Mouse (Mus musculus): ENCODE measurements at regions not wholly inside any gene's neighbourhood (a gene's known extent, or its start where the extent isn't known, plus 50 kb on each side); places are given as distances from the start of the nearest gene placed in this dataset.
"Not testable (repeated sequence)": the region's sequence is repeated elsewhere in the genome, so short reads cannot be mapped to it uniquely, and the experiment has no call there.

DNA sequence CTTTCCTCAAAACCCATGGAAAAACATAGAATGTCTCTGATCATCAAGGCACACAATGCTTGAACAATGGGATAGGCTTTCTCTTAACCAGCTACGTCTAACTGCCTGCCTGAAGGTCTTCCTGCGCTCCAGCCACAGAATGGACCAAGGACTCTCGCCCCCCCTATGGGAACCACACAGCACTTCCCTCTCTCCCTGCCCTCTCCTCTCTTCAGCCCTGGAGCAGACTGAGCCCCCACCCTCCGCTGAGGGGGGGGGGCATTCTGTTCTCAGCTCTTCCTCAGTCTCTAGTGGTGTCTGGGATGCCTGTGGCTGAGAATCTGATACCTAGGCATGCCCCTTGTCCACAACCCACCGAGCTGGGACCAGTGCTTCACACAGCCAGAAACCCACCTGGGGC, 222.3 kb upstream of the Cntn5 start:
- Histone ChIP-seq H3K9ac (ENCODE audit: insufficient read depth, low read depth) (no peak overlapping the region), H3K79me2 (replicated peaks; ENCODE audit: control insufficient read depth, extremely low read depth, insufficient read depth, poor library complexity, severe bottlenecking) (no peaks in the 10 kb centered on the region), H3K27me3 (replicated peaks) (no peaks in the 10 kb centered on the region), H3K4me1 (ENCODE audit: control insufficient read depth in 1 of 2, insufficient read depth in 2 of 2) (no peaks in the 10 kb centered on the region), H3K36me3 (replicated peaks in 1 of 2; ENCODE audit: control insufficient read depth in 1 of 2, insufficient read depth in 1 of 2, low read length in 1 of 2) (no peaks in the 10 kb centered on the region), H3K4me2 (ENCODE audit: insufficient read depth, low read depth, poor library complexity, severe bottlenecking) (no peak overlapping the region), H3K9me3 (replicated peaks; ENCODE audit: low read length) (no peaks in the 10 kb centered on the region), H3K4me3 (replicated peaks in 1 of 3; ENCODE audit: low read depth in 2 of 3, low read length in 2 of 3, poor library complexity in 1 of 3) (no peak overlapping the region), H3K27ac (ENCODE audit: insufficient read depth, low read depth) (no peak overlapping the region)
- in situ Hi-C loops (cut with MboI; ENCODE audit: low pct_ligation_motif_present, low pct_unique_long_range_greater_than_20kb, low sequenced_read_pairs): no loop called here
- TF ChIP-seq NELFE (IDR thresholded peaks at IDR 0.05; ENCODE audit: low read depth, low read length): no peak
- TF ChIP-seq ZNF384 (IDR thresholded peaks at IDR 0.05; ENCODE audit: low read depth, low read length): no peak
- no peak for TF ChIP-seq USF1 (IDR thresholded peaks at IDR 0.05; ENCODE audit: low read depth, low read length)
- TF ChIP-seq RCOR1 (conservative IDR thresholded peaks at IDR 0.05; ENCODE audit: low read depth, low read length): no peak
- TF ChIP-seq ETS1 (conservative IDR thresholded peaks at IDR 0.05; ENCODE audit: low read depth, low read length): no peak
- TF ChIP-seq MEF2A (IDR thresholded peaks at IDR 0.05; ENCODE audit: borderline replicate concordance, low read depth, low read length): no peak
- DNase-seq (ENCODE audit: extremely low read depth): no peak
- dilution Hi-C loops (cut with MboI; ENCODE audit: extremely low pct_ligation_motif_present, extremely low pct_unique_long_range_greater_than_20kb, low sequenced_read_pairs): no loop called here

DNA sequence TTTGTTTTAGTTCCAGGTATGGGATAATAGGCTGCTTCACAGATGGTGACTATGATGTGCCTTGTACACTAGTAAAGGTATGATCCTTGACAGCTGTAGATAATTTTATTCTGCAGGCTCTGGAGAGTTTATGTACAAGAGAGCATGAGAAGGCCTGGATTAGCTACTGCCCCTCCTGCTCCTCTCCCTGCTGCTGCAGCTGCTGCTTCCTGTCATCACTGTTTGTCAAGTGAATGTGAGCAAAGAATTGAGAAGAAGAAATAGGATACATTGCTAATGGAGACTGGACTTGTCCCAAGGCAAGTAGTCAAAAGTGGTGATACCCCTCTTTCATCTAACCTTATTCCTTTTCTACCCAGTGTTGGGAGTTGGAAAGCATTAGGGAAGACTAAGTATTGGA, 214.6 kb upstream of the Cntn5 start:
- Histone ChIP-seq H3K4me3 (replicated peaks in 1 of 3; ENCODE audit: low read depth in 2 of 3, low read length in 2 of 3, poor library complexity in 1 of 3) (no peak overlapping the region), H3K27me3 (replicated peaks) (no peaks in the 10 kb centered on the region), H3K27ac (ENCODE audit: insufficient read depth, low read depth) (no peak overlapping the region), H3K79me2 (replicated peaks; ENCODE audit: control insufficient read depth, extremely low read depth, insufficient read depth, poor library complexity, severe bottlenecking) (no peaks in the 10 kb centered on the region), H3K9ac (ENCODE audit: insufficient read depth, low read depth) (no peak overlapping the region), H3K4me2 (ENCODE audit: insufficient read depth, low read depth, poor library complexity, severe bottlenecking) (no peak overlapping the region), H3K36me3 (replicated peaks in 1 of 2; ENCODE audit: control insufficient read depth in 1 of 2, insufficient read depth in 1 of 2, low read length in 1 of 2) (no peaks in the 10 kb centered on the region), H3K4me1 (ENCODE audit: control insufficient read depth in 1 of 2, insufficient read depth in 2 of 2) (no peaks in the 10 kb centered on the region), H3K9me3 (replicated peaks; ENCODE audit: low read length) (no peaks in the 10 kb centered on the region)
- no peak for DNase-seq (ENCODE audit: extremely low read depth)
- in situ Hi-C loops (cut with MboI; ENCODE audit: low pct_ligation_motif_present, low pct_unique_long_range_greater_than_20kb, low sequenced_read_pairs) (no loop called here), dilution Hi-C loops (cut with MboI; ENCODE audit: extremely low pct_ligation_motif_present, extremely low pct_unique_long_range_greater_than_20kb, low sequenced_read_pairs) (no loop called here)
- TF ChIP-seq MXI1 (IDR thresholded peaks at IDR 0.05; ENCODE audit: low read depth, low read length) (no peak), HCFC1 (IDR thresholded peaks at IDR 0.05; ENCODE audit: low read depth, low read length) (no peak), USF2 (conservative IDR thresholded peaks at IDR 0.05; ENCODE audit: low read depth, low read length) (no peak), USF1 (IDR thresholded peaks at IDR 0.05; ENCODE audit: low read depth, low read length) (no peak), ETS1 (conservative IDR thresholded peaks at IDR 0.05; ENCODE audit: low read depth, low read length) (no peak), UBTF (IDR thresholded peaks at IDR 0.05; ENCODE audit: low read depth, low read length) (no peak), CTCF (conservative IDR thresholded peaks at IDR 0.05 in 1 of 2, IDR thresholded peaks at IDR 0.05 in 1 of 2; ENCODE audit: low read depth in 2 of 2, low read length in 2 of 2) (no peak), SIN3A (IDR thresholded peaks at IDR 0.05; ENCODE audit: low read length) (no peak), CHD1 (IDR thresholded peaks at IDR 0.05; ENCODE audit: low read depth, low read length) (no peak), MAZ (IDR thresholded peaks at IDR 0.05; ENCODE audit: low read depth, low read length) (no peak), ZKSCAN1 (IDR thresholded peaks at IDR 0.05; ENCODE audit: borderline replicate concordance, low read depth, low read length) (no peak), NRF1 (IDR thresholded peaks at IDR 0.05; ENCODE audit: low read depth, low read length) (no peak), CHD2 (IDR thresholded peaks at IDR 0.05; ENCODE audit: low read length) (no peak), JUND (conservative IDR thresholded peaks at IDR 0.05; ENCODE audit: low read depth, low read length) (no peak), ELF1 (IDR thresholded peaks at IDR 0.05; ENCODE audit: low read depth, low read length) (no peak), NELFE (IDR thresholded peaks at IDR 0.05; ENCODE audit: low read depth, low read length) (no peak)

DNA sequence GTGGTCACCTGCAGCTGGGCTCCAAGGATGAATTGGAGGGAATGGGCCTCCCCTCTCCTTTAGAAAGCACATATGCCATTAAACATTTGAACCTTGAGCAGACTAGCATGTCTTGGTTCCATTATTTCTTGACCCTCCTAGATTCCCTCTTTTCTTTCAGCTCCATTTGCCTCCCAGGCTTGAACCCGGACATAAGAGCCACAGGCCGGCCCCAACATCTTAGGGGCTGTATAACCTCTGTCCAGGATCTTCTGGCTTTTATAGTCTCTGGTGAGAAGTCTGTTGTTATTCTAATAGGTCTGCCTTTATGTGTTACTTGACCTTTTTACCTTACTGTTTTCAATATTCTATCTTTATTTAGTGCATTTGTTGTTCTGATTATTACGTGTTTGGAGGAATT, 203.3 kb upstream of the Cntn5 start:
- H3K9ac ChIP-seq (ENCODE audit: insufficient read depth, low read depth); H3K27ac ChIP-seq (ENCODE audit: insufficient read depth, low read depth); H3K79me2 ChIP-seq (replicated peaks; ENCODE audit: control insufficient read depth, extremely low read depth, insufficient read depth, poor library complexity, severe bottlenecking); dilution Hi-C loops (cut with MboI; ENCODE audit: extremely low pct_ligation_motif_present, extremely low pct_unique_long_range_greater_than_20kb, low sequenced_read_pairs); H3K4me2 ChIP-seq (ENCODE audit: insufficient read depth, low read depth, poor library complexity, severe bottlenecking); H3K27me3 ChIP-seq (replicated peaks); in situ Hi-C loops (cut with MboI; ENCODE audit: low pct_ligation_motif_present, low pct_unique_long_range_greater_than_20kb, low sequenced_read_pairs); H3K4me1 ChIP-seq (ENCODE audit: control insufficient read depth in 1 of 2, insufficient read depth in 2 of 2); H3K36me3 ChIP-seq (replicated peaks in 1 of 2; ENCODE audit: control insufficient read depth in 1 of 2, insufficient read depth in 1 of 2, low read length in 1 of 2); DNase-seq (ENCODE audit: extremely low read depth); H3K4me3 ChIP-seq (replicated peaks in 1 of 3; ENCODE audit: low read depth in 2 of 3, low read length in 2 of 3, poor library complexity in 1 of 3); H3K9me3 ChIP-seq (replicated peaks; ENCODE audit: low read length): not testable (repeated sequence)

DNA sequence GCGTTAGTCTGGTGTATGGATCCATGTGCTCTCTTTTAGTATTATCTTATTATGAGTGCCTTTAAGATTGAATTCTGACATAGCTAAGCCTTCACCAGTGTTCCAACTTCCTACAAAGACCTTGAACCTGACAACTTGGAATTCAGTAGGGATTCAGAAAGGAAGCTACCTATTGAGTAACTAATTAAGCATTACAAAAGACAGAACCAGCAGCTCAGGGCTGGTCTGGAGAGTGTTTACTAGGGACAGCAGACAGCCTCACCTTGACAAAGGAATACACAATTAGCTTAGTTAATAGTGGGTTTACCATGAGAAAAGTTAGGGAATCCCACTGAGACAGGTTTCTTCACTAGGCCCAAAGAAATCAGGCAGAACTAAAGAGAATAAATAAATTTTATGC, 202.6 kb upstream of the Cntn5 start:
- H3K27ac ChIP-seq (ENCODE audit: insufficient read depth, low read depth); DNase-seq (ENCODE audit: extremely low read depth); H3K4me2 ChIP-seq (ENCODE audit: insufficient read depth, low read depth, poor library complexity, severe bottlenecking); H3K9ac ChIP-seq (ENCODE audit: insufficient read depth, low read depth); dilution Hi-C loops (cut with MboI; ENCODE audit: extremely low pct_ligation_motif_present, extremely low pct_unique_long_range_greater_than_20kb, low sequenced_read_pairs); H3K9me3 ChIP-seq (replicated peaks; ENCODE audit: low read length); H3K36me3 ChIP-seq (replicated peaks in 1 of 2; ENCODE audit: control insufficient read depth in 1 of 2, insufficient read depth in 1 of 2, low read length in 1 of 2); in situ Hi-C loops (cut with MboI; ENCODE audit: low pct_ligation_motif_present, low pct_unique_long_range_greater_than_20kb, low sequenced_read_pairs); H3K27me3 ChIP-seq (replicated peaks); H3K4me3 ChIP-seq (replicated peaks in 1 of 3; ENCODE audit: low read depth in 2 of 3, low read length in 2 of 3, poor library complexity in 1 of 3); H3K4me1 ChIP-seq (ENCODE audit: control insufficient read depth in 1 of 2, insufficient read depth in 2 of 2); H3K79me2 ChIP-seq (replicated peaks; ENCODE audit: control insufficient read depth, extremely low read depth, insufficient read depth, poor library complexity, severe bottlenecking): not testable (repeated sequence)
